Mouse (Mus musculus): ENCODE measurements at regions not wholly inside any gene's neighbourhood (a gene's known extent, or its start where the extent isn't known, plus 50 kb on each side); places are given as distances from the start of the nearest gene placed in this dataset.
"Not testable (repeated sequence)": the region's sequence is repeated elsewhere in the genome, so short reads cannot be mapped to it uniquely, and the experiment has no call there.

DNA sequence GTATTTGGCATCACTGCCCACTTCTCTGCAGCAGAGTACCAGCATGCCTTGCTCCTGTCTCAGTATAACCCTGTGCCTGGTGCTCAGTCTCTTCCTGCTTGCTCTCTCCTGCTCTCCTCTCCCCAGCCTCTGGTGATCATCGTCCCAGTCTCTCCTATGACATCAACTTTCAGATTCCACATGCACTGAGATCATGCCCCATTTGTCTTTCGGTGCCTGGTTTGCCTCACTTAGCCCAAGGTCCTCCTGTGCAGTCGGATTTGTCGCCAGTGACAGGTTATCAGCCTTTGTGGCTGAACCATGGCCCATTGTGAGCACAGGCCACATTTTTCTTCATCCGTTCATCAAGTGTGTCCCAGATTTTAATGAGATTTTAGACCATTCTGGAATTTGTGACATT is 314.0 kb downstream of the Diras2 start:
- DNase-seq: no peak

DNA sequence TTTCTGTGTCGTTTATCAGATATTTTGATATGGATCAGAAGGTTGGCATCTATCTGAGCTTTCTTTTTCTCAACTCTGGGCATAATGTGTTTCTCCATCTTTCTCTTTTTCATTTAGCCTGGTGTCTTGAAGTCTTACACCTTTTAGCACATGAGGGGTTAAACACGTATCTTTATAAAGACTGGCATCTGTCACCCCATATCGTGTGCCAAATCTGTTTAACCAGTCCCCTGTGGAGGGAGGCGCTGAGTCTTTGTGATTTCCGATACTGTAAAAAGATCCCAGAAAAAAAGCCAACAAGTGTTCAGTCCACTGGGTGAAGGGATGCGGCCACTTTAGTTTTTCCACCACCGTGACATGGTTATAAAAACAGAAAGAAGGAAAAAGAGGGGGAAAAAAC is 313.3 kb downstream of the Diras2 start:
- DNase-seq: no peak

GRCm38 (mm10) chr13:52222315-52223097 is 308.6 kb downstream of the Diras2 start:
- DNase-seq: peak; percentile 23 to 50

- peak; percentile 35 to 65 for DNase-seq
These were observed 307.7 kb downstream of the Diras2 start for GRCm38 (mm10) chr13:52223098-52223962.

DNA sequence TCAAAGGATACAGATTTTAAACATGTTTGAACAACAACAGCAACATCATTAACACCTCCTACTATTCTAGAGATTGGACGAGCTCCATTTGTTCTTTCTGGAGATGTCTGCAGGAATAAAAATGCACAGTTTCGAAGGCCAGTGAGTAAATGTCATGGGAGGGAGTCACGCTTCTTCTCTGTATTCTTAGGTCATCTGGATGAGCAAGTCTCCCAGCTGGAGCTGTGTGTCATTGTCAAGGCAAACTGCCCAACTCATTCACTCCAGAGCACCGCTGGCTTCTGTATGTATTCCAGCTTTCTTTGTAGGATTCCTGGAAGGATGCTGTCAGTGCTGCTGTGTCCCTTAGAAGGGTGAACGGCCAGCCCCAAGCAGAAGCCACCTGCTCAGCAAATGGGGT is 297.1 kb downstream of the Diras2 start:
- DNase-seq: no peak

DNA sequence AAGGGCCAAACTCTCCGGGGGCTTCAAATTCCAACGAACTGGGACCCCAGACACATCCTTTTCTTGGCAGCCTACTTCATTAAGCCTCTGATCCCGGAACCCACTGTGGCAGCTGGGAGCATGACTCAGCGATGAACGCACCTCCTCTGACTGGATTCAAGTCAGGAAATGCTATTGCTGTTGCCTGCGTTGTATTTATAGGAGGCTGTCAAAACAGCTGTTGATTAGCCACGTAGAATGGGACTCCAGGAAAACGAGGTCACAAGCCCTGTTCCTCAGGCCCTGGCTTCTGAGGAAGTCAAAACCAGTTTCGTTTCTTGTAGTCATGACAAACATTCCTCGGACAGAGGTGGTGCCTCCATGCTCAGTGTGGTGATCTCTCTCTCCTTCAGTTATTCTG is 295.0 kb downstream of the Diras2 start:
- peak; percentile 26 to 42 for DNase-seq

DNA sequence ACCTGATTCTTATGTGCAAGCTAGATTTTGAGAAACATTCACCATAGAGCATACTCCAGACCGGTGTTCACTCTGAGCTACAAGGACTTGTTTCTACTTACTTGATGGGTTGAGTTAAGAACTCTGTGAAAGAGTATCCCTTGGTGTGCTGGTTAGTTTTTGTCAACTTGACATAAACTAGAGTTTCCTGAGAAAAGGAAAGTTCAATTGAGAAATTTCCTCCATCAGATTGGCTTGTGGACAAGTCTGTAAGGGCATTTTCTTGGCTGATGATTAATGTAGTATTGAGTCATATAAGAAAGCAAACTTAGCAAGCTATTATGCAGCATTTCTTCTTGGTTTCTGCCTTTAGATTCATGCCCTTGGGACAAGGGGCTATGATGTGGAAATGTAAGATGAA is 291.5 kb downstream of the Diras2 start:
- no peak for DNase-seq

DNA sequence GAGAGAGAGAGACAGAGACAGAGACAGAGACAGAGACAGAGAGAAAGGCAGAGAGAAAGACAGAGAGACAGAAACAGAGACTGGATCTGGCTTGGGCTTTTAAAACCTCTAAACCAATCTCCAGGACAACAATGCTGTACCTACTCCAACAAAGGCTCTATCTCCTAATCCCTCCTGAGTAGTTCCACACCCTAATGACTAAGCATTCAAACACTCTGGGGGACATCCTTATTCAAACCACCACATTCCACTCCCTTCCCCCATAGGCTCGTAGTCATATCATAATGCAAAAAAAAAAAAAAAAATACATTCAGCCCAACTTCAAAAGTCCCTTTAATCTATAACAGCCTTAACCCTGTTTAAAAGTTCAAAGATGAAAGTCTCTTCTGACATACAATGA is 289.3 kb downstream of the Diras2 start:
- no peak for DNase-seq

DNA sequence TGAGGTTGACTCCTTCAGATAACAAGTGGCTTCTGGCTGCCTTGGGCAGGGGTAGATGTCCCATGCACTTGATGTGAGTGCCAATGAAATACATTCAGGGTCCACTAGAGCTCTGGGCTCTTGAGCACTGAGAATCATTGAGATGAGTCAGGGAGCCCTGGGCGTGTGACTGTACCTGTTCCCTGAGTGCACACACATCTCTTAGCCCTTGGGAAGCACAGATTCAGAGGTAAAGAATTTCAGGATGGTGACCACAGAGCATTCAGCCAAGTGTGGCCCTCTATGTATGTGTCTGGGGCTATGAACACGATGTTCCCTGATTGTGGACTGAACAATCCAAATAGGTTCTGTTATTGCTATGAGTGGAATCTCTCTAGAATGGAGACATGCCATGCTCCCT is 281.6 kb downstream of the Diras2 start:
- DNase-seq: no peak

GRCm38 (mm10) chr13:52250371-52250770 is 280.7 kb downstream of the Diras2 start:
- DNase-seq: no peak

- no peak for DNase-seq
These were observed 278.8 kb downstream of the Diras2 start for GRCm38 (mm10) chr13:52252303-52252702.

DNA sequence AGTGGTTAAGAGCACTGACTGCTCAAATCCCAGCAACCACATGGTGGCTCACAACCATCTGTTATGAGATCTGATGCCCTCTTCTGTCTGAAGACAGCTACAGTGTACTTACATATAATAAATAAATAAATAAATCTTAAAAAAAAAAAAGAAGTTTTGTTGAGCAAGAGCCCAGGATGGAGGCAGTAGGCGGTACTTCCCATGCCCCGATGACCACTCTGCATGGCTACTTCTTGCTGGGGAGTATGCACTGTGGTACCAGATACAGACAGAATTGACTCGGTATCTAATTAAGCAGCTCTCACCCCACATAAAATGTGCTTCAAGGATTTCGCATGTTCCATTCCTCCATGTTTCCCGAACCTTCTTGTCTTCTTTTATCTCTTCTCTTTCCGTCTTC is 278.4 kb downstream of the Diras2 start:
- not testable (repeated sequence) for DNase-seq

DNA sequence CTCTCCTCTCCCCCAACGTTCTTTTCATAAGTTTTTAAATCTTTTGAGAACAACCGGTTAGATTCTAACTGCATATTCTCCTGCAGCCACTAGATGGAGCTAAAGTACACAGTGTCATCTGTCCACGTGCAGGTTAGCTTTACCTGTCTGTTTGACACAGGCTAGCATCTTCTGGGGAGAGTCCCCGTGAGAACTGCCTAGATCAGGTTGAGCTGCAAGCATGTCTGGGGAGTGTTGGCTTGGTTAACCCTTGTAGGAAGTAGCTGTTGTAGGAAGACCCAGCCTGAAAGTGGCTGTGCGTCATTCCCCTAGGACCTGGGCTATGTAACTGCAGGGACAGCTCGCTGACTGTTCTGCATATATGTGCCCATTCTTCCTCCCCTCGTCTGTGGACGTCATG is 277.9 kb downstream of the Diras2 start:
- DNase-seq: peak; percentile 11 to 21

DNA sequence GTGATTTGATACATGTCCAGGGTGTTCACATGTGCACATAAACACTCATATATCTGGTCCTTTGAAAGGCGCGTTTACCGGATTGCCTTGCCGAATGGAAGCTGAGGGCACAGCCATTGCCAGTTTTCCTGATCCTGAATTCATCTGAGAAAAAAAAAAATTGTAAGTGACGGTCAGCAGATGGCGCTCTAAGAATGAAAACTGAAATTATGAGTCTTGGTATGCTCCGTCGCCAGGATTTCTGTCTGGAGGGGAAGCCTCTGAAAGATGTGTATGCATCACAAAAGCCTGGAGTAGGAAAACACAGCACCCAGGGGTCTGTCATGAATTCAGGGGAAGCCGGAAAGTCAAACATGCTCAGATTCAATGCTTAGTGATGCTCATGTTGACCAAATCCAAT is 276.9 kb downstream of the Diras2 start:
- peak; percentile 14 to 55 for DNase-seq

GRCm38 (mm10) chr13:52255697-52256096 is 275.4 kb downstream of the Diras2 start:
- DNase-seq: peak in 1 of 2 experiments; percentile 30

DNA sequence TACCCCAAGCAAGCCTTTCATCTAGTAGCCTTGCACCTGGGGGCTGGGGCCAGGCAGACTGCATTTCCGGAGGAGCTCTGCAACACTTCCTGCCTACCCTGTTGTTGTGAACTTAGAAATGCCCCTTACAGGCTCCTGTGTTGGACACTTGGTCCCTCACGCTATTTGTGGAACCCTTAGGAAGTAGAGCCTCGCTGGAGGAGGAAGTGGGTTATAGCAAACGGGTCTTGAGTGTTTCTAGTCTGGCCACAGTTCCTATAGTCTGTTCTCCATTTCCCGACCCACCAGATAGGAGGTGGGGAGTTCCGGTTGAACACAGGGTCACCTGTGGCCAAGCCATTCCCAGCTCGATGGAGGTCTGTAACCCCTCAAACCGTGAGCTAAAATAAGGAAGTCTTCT is 272.7 kb downstream of the Diras2 start:
- DNase-seq: no peak

GRCm38 (mm10) chr13:52262949-52263550 is 268.0 kb downstream of the Diras2 start:
- no peak for DNase-seq

DNA sequence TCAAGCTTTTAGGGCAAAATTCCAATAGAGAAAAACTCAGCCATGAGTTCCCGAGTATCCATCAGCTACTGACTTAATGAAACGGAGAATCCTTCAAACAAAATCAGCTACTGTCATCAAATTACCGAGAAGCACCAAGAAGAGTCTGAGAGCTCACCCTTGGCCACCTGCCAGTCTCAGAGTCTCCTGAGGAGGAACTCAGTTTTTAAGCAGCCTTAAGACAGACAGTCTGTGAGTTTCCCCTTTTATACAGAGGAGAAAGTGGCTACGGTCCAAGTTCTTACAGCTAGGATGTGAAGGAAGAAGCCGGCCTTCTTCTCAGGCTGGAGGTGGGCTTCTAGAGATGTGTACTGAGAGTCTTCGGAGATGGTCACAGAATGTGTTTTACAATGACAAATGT is 262.8 kb downstream of the Diras2 start:
- DNase-seq: peak in 1 of 2 experiments; percentile 29

- no peak for DNase-seq
These were observed 257.4 kb downstream of the Diras2 start for GRCm38 (mm10) chr13:52273502-52274246.

- no peak for DNase-seq
These were observed 255.9 kb downstream of the Diras2 start for GRCm38 (mm10) chr13:52275196-52275595.

- peak; percentile 11 to 48 for DNase-seq
These were observed 255.4 kb downstream of the Diras2 start for GRCm38 (mm10) chr13:52275675-52276074.

DNA sequence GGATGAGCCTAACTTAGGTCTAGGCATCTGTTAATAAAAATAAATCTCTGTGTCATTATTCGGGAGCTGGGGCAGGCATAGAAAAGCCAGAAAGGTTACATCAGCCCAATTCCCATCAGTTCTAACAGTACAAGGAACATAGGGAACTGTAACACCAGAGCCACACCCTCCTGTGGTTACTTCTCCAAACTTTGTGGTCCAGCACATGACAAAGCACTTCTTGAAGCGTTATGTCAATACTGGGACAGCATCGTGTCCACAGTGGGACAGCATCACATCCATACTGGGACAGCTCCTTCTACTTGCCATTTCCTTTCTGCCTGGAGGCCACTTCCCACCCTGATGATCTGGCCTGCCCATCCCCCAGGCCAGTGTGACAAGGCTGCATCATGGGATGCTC is 253.9 kb downstream of the Diras2 start:
- no peak for DNase-seq

GRCm38 (mm10) chr13:52278831-52279230 is 252.2 kb downstream of the Diras2 start:
- no peak for DNase-seq
